Mouse (Mus musculus): ENCODE data around the gene Hist1h1d.
"Not testable (repeated sequence)": the region's sequence is repeated elsewhere in the genome, so short reads cannot be mapped to it uniquely, and the experiment has no call there.

DNA sequence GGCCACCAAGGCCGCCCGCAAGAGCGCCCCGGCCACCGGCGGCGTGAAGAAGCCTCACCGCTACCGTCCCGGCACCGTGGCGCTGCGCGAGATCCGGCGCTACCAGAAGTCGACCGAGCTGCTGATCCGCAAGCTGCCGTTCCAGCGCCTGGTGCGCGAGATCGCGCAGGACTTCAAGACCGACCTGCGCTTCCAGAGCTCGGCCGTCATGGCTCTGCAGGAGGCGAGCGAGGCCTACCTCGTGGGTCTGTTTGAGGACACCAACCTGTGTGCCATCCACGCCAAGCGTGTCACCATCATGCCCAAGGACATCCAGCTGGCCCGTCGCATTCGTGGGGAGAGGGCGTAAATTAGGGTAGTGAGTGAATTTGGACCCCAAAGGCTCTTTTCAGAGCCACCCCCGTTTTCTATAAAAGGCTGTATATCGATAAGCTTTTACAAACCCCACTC lies 22.8 kb downstream of the Hist1h1d start:
- not testable (repeated sequence) for TF ChIP-seq CTCF (IDR thresholded peaks at IDR 0.05); POLR2A (IDR thresholded peaks at IDR 0.05; ENCODE audit: insufficient read depth, low read depth, low read length)
